Mouse (Mus musculus): ENCODE results near the gene Wdr60.

DNA sequence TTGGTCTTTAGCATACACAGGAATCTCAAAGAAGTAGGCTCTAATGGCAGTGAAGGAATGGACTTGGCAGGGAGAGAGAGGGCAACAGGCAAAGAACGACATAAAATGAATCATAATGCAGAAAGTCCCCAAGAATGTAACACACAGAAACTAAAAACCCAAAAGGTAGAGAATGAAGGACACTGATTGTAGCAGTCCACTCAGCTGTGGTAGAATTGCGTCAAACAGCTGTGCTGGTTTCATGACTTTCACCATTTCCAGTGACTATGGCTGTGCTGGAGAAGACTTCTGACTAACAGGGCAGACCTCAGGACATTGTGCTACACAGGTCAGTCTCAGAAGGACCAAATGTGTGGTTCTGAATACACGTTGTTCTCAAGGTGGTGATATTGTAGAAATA is 45.0 kb upstream of the Wdr60 start:
- TF ChIP-seq ZC3H11A (IDR thresholded peaks at IDR 0.05; ENCODE audit: low read depth, low read length): no peak
- TF ChIP-seq EP300 (IDR thresholded peaks at IDR 0.05; ENCODE audit: low read length): no peak

Data from CH12.LX (cell line).